Mouse (Mus musculus): Measurements from ENCODE around the gene Tnks2.

DNA sequence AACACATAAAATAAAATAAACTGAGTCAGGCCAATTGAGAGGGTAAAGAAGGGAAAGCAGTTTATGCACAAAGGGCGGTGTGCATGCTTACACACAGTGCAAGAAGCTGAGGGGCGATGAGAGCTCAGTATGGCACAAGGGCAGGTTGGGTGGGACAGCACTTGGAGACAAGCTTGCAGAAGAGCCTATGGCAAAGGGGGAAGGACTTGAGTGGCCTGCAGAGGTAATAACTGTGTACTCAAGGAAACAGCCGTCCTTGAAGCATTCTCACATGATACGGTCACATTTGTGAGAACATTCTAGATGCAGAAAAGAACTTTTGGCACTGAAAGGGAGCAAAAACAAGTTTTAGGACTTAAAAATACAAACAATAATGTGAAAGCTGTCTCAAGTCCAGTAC lies 40.0 kb upstream of the Tnks2 start:
- TF ChIP-seq CTCF (IDR thresholded peaks at IDR 0.05; ENCODE audit: borderline replicate concordance, insufficient read depth, low read length) (no peak), POLR2A (IDR thresholded peaks at IDR 0.05; ENCODE audit: low read depth, low read length) (no peak)

All from embryonic fibroblast, embryonic 13.5 days (primary cell).